Mouse (Mus musculus) retina, adult 2 months (tissue): ENCODE data around the gene Rbm44.

Experiments
- DNase-seq: peaks from one replicate; pipeline ENCODE4 v3.0.0-alpha.2; 2012; ENCODE audit warnings: low read depth, low spot score

Rbm44 gene

GRCm38 (mm10) chr1:91209343-91209742, 64.5 kb downstream of the Rbm44 start:
- DNase-seq, result no peak

- DNase-seq, result no peak
These were observed 64.9 kb downstream of the Rbm44 start for GRCm38 (mm10) chr1:91209785-91210184.

GRCm38 (mm10) chr1:91211099-91211498, 66.2 kb downstream of the Rbm44 start:
- DNase-seq, result no peak

GRCm38 (mm10) chr1:91211591-91212008, 66.7 kb downstream of the Rbm44 start:
- DNase-seq, result no peak

- no peak for DNase-seq
These were observed 70.4 kb downstream of the Rbm44 start for GRCm38 (mm10) chr1:91215264-91215663.

- no peak for DNase-seq
These were observed 71.1 kb downstream of the Rbm44 start for GRCm38 (mm10) chr1:91215981-91216380.

GRCm38 (mm10) chr1:91216504-91217267, 71.8 kb downstream of the Rbm44 start:
- DNase-seq, result no peak

- no peak for DNase-seq
These were observed 74.9 kb downstream of the Rbm44 start for GRCm38 (mm10) chr1:91219641-91220321.

DNA sequence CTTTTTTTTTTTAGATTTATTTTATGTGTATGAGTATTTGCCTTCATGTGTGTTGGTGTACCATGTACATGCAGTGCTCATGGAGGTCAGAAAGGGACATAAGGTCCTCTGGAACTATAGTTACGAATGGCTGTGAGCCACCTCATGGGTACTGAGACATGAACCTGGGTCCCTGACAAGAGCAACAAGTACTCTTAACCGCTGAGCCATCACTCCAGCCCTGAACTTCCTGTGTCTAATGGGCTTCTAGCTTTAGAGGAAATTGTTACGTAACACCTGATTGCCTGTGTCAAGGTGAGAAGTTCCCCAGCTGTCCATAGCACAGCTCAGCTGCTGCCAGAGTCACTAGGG, 75.4 kb downstream of the Rbm44 start:
- no peak for DNase-seq
